Mouse (Mus musculus) CD4-positive, CD25-positive, alpha-beta regulatory T cell, adult 2 months (primary cell): Measurements from ENCODE around the gene Avl9.

Experiments used
- DNase-seq: peaks from one replicate; pipeline ENCODE4 v3.0.0-alpha.2; 2012; ENCODE audit warnings: low read depth, low spot score

Gene Avl9

DNA sequence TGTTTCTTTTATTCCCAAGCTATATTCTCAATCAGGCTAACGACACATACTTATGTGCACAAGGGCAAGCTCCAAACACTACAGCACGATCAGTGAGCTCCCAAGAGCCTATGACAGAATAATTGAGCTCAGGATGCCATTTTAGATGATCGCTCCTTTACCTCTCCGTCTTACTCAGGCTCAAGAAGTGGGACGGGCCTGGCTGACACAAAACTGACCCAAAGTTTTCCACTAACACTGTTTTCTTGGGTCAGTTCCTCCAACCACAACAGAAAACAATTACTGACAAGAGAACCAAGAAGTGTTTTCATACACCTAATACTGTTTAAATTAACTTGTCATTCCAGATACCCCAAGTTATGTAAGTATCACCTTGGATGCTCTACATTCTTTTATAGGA lies 80.1 kb downstream of the Avl9 start:
- no peak for DNase-seq

GRCm38 (mm10) chr6:56796232-56796631 lies 81.5 kb downstream of the Avl9 start:
- DNase-seq, result no peak

- DNase-seq, result peak; percentile 68
Measured at GRCm38 (mm10) chr6:56796668-56797141, 82.0 kb downstream of the Avl9 start.

DNA sequence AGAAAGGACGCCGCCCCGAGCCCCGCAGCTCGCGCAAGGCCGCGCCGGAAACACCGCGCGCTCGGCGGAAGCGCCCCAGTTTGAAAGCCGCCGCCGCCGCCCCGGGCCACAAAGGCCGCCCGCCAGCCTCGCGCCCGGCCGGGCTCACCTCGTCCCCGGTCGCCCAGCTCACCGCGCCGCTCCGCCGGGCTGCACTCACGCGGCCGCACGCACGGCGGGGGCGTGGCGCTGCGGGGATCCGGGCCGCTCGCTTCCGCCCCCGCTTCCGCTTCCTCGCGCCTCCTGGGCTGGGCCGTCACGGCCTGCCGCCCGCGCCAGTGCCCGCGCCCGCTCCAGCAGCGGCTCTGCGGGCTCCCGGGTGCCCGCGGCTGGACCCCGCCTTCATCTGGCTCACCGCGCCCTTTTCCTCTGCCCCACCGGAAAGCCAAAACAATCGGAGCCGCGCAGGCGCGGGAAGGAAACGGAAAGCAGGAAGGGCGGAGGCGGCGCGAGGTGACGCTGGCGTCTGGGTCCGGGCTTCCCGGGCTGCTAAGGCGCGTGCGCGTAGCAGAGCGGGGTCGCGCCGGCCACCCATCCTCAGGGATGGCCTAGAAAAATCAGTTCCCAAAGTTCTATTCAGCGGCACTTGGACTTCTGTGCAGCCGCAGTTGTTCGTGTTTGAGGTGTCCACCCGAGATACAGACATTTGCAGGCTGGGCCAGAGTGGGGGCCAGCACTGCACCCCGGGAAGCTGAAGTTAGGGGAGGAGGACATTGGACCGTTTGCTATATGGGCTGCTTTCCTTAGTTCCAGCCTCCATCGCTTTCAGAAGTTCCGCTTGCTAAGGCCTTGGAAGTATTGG lies 82.8 kb downstream of the Avl9 start, which contains the start of gene Kbtbd2:
Gene Kbtbd2 (minus strand): TSS at position 503 of the 841 bp plus-strand sequence.
- DNase-seq, result peak; percentile 94

- DNase-seq, result no peak
Measured at GRCm38 (mm10) chr6:56798152-56798465, 83.4 kb downstream of the Avl9 start.

- DNase-seq, result no peak
Measured at GRCm38 (mm10) chr6:56805026-56805425, 90.3 kb downstream of the Avl9 start.

DNA sequence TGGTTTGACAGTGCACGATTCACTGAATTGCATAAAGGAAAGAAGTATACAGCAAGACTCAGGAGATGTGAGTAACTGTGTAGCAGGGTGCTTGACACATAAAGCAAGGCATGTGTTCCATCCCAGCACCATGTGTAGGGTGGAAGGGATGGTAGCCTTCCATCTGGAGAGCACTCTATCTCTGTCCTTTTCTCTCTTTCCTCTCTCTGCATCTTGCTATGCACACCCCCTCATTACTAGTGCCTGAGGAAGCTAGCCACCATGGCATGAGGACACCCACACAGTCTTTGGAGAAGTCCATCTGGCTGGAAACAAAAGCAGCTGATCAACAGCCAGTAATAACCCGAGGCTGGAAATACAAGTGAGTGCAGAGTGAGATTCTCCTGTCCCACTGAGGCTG lies 91.5 kb downstream of the Avl9 start:
- no peak for DNase-seq

- peak; percentile 81 for DNase-seq
Measured at GRCm38 (mm10) chr6:56808656-56809055, 94.0 kb downstream of the Avl9 start.
